Mouse (Mus musculus) olfactory bulb, adult 2 months (tissue): Measurements from ENCODE around the gene Enkd1.

Experiments used
- CTCF ChIP-seq: fragments of 200-500 bp; IDR thresholded peaks from 2 replicates; pipeline ENCODE4 v1.5.1; 2012; ENCODE audit warnings: low read depth, mild to moderate bottlenecking, low read length, moderate library complexity; ENCODE audit not compliant: insufficient read depth
- POLR2A ChIP-seq: fragments of 200-500 bp; IDR thresholded peaks from 2 replicates; pipeline ENCODE4 v1.6.1; 2012; ENCODE audit warnings: mild to moderate bottlenecking, low read depth, low read length, moderate library complexity; ENCODE audit not compliant: insufficient read depth

GRCm38 (mm10) chr8:105708675-105709074, 665 bp upstream of the Enkd1 start:
- TF ChIP-seq CTCF (no peak), POLR2A (no peak)
